Mouse (Mus musculus): ENCODE data around the gene Tor3a.

The Tor3a gene

GRCm38 (mm10) chr1:156674195-156675000, at the start of gene Tor3a:
TSS of gene Tor3a (minus strand) at chr1:156674356.
- DNase-seq, result peak; percentile 73

DNA sequence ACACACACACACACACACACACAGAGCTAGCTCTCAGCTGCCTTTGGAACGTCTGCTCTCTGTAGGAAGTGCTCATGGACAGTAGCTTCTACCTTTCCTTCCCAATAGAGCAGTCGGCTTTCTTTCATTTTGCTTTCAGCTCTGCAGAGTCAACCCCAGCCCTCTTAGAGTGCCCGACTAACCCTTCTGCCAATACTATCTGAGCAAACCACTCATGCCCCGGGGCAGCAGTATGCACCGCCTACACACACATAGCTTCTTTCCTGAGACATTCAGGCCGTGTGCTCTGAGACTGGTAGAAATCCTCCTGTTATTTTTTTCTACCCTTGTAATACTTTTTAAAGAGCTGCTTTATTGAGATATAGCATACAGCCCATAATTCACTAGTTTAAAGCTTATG, 47.9 kb upstream of the Tor3a start:
- DNase-seq, result no peak

GRCm38 (mm10) chr1:156720046-156720445, 45.9 kb upstream of the Tor3a start:
- no peak for DNase-seq

DNA sequence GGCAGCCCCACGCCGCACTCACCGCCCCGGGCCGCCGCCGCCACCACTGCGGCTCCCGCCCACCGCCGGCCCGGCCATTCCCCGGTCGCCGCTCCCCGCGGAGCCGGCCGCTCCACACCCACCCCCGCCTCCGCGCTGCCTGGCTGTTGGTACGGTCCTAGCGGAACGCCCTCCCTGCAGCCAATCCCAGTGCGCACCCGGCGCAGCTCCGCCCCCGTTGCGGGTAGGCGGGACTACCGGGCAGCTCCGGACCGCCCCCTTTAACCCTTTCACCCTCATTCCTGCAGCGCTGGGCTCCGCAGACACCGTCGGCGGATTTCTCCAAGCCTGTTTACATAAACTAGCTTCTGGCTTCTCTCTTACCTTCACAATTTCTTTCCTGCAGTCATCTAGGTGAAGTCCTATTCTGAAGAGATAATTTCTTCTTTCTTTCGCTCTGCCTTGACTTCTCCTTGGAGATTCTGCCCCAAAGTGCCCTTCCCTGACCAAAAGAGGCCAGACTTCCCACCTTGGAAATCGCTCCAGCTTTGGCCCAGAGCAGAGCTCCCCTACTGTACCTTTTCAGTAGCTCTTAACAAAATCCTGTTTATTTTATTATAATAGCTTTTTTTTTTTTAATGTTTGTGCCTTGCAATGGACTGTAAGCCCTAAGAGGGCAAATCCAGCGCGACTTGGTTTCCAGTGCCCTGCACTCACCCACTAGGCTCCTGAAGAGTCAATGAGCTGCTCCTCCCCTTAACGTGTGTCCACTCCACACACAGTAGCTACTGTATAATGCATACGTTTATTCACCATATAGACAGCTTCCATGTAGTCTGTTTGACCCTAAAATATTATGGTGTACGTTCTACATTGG, 45.0 kb upstream of the Tor3a start, which contains the start of gene Fam20b:
Fam20b (minus strand) TSS at position 137 of the 856 bp plus-strand sequence.
- peak; percentile 98 for DNase-seq

- DNase-seq, result peak; percentile 65
These were observed 44.3 kb upstream of the Tor3a start for GRCm38 (mm10) chr1:156718286-156718949.

GRCm38 (mm10) chr1:156717751-156718285, 43.7 kb upstream of the Tor3a start:
- no peak for DNase-seq

DNA sequence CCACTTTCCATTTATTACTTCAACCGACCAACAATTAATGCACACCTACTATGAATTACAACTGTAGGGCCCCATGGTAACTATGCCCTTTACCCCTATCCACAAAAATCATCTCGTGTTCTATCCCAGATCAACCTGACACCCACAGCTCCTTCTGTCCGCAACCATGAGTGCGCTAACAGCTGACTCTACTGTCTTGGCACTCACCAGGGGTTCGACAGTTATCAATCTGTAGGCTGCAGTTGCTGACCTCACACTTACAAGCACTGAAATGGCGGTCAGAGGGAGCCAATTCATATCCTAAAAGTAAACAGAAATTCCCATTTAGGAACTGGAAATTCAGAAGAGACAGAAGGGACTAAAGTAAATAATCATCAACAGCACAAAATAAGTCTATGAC, 42.5 kb upstream of the Tor3a start:
- no peak for DNase-seq

DNA sequence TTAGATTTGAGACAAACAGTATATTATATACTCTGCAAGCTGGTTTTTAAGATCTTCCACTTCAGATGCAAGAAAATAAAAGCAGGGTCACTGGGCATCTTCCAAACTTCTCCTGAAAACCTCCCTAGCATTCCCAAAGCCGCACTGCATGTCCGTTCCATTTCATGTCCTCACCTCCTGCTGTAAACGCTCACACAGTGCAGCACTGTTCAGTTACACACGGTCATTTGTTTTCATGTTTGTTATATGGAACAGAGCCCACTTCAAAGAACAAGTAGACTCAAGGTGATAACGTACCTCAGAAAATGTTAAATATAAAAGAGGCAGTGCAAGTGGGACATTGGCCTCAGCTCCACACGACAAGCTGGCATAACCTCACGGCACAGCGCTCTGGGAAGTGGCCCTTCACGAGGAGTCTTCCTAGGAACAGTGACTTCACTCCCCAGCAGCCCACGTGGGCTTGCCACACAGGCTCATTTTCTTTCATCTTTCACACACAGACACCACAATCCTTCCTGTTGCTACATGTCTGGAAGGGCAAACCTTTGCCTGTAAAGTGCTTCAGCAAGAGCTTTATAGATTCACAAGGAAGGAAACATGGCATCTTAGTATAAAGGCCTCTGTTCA, 36.4 kb upstream of the Tor3a start:
- DNase-seq, result no peak

DNA sequence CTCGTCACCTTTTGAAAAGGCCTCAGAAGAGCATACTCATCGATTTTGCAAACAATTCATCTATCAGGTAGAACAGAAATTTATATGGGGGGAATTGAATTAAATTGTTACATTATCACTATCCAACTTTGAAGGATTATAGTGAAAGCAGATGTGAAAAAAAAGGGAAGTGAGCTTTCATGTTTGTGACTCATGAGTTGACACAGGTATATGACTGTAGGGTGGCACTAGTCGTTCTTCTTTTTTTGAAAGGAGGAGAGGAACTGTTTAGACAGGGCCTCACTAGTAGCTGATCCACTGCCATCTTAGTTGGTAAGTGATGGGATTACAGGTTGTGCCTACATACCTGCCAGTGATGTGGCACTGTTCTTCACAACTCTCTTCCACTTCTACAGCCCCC, 34.5 kb upstream of the Tor3a start:
- no peak for DNase-seq

DNA sequence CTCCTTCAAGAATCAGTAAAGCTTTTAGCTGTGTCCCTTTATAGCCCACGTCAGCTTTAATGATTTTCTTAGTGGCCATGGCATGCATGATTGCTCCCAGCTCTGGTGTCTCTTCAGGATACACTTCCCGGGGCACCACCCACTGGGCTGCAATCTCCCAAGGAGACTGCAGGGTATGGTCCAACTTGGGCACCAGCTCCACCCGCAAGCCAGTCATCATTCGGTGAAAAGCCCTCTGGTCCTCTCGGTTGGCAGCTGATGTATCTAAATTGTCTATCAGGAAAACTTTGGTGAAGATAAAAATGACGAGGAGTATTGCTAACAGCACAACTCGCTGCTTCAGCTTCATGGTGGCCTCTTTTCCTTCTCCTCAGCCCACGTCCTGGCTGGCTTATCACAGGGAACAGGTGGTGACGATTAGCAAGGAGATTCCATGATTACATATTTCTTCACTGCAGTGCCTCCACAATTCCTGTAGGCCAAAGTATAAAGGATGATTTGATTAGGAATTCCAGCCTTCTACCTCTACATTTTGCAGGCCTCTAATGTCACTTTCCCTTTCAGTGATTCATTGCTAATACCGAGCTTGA, 31.6 kb upstream of the Tor3a start:
- DNase-seq, result no peak

DNA sequence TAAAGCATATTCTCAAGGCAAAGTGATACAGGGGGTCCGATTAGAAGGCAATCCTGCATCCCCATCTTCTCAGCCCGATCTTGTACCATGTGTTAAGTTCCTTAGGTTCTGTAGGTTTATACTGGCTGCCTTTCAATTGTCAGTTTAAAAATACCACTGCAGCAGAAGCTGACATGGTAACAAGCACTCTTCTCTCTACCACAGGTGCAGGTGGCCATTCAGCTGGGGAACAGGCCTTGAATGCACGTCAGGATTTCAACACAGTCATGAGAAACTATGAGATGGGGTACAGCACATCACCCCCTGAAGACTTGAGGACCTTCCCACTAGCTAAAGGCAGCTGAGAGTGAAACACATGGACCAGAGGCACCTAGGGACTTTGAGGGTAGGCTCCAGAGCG, 29.3 kb upstream of the Tor3a start:
- no peak for DNase-seq

- DNase-seq, result no peak
These were observed 28.0 kb upstream of the Tor3a start for GRCm38 (mm10) chr1:156702151-156702550.

GRCm38 (mm10) chr1:156686025-156686661, 12.0 kb upstream of the Tor3a start:
- DNase-seq, result no peak

DNA sequence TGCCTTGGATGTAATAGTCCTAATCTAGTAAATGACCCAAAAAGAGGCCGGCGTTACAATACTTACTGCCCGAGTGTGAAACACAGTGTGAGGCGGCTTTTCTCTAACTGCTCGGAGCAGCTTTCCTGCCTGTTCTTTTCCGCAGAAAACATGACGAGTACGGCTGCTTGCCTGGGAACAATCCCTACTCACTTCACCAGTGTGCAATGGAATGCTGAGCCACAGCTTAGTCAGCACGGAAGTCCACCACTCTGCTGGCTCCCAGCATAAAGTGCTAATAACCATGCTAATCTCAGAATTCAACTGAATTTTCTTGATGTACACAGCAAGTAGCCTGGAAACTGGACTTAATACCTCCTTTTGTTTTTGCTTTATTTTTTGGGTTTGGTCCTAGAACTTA, 5.4 kb upstream of the Tor3a start:
- DNase-seq, result no peak

DNA sequence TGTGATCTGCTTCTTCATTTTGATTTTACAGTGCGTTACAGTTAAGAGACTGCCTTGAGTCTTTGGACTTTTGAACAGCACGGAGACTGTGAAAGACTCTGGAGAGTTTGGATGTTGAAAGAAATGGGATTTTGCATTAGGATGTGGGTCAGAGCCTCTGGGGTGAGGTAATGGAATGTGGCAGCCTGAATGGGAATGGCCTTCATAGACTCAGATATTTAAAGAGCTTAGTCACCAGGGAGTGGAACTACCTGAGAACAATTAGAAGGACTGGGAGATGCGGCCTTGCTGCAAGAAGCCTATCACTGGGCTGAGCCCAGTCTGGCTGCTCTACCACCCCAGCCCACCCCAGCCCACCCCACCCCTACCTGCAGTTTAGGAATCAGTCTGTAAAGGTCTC, 3.1 kb upstream of the Tor3a start:
- DNase-seq, result no peak

- no peak for DNase-seq
These were observed 2.4 kb upstream of the Tor3a start for GRCm38 (mm10) chr1:156676596-156676995.

GRCm38 (mm10) chr1:156676171-156676570, 2.0 kb upstream of the Tor3a start:
- DNase-seq, result peak; percentile 61

DNA sequence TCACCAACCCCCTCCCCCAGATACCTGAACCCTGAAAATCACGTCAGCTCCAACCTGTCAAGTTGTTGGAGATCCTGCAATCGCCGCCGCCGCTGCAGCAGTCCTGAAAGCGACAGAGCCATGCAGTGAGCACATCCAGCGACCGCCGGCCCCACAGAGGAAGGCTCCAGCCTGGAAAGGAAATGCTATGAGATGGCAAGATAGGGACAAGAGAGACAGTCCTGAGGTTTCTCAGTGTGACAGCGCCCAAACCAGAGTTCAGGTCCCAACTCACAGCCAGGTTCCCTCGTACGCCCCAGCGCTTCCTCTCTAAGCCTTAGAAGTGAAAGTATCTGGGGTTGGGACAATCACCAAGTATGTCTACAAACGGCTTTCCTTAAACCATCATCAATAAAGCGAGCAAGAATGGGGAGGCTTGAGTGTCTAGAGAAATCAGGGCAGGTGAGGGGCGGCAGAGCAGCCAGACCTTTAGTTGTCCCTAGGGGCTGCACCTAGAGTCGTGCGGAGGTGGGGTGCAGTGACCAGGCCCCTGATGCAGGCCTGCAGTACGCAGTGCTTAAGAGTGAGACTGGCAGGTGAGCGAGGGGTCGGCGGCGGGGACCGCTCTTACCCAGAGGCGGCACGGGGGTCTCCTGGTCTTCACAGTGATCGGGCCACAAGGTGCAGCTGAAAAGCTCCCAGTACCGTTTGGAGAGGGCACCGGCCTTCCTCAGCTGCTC, 521 bp downstream of the Tor3a start:
- DNase-seq, result peak; percentile 27

DNA sequence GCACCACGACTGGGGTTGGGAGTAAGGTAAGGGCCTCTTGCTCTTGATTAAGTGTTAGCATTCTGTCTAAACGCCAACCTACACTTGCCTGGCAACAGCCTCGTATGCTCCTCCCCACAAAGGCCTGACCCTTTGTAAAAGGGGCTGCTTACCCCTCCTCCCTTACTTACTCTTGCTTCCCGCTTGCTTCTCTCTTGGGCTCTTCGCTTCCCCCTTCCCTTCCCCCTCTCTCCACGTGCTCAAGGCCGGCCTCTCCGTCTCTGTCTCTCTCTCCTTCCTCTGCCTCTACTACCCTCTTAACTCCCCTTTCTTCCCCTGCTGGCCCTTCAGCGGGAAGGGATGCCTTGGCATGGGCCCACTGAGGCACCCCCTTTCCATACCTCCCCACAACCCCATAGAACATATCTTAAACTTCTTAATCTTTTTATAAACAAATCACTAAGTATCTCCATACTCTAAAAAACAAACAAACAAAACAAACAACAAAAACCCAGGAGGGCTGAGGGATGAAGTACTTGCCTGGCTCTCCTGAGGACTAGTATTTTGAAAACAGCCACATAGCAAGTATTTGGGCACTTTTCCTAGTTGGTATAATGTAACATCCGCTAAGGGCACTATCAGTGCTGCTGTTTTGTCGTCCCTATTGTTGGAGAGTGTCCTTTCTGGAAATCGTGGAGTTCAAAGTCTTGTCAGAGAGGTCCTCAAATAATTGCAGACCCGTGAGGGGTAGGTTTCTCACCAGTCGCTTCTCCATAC, 1.3 kb downstream of the Tor3a start:
- DNase-seq, result no peak

DNA sequence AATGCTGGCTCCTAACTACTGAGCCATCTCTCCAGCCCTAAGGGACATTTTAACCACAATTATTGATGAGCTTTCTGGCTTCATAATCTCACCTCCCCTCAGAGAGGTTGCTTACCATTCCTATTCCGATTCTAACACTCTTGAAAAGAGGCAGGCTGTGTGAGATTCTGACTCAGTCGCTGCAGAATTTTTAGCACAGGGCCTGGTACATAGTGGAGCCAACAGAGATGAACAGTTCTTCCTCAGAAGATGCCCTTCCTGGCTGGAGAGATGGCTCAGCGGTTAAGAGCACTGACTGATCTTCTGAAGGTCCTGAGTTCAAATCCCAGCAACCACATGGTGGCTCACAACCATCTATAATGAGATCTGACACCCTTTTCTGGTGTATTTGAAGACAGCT, 2.2 kb downstream of the Tor3a start:
- no peak for DNase-seq

Data from liver (tissue).